Mouse (Mus musculus) cerebellum, adult 2 months (tissue): ENCODE data around the gene Smad3.

Source experiments
- CTCF ChIP-seq: fragments of 200-500 bp; IDR thresholded peaks from 2 replicates; pipeline ENCODE4 v1.5.1; 2011; ENCODE audit warnings: low read depth, mild to moderate bottlenecking, control low read depth, low read length, moderate library complexity, borderline replicate concordance; ENCODE audit not compliant: insufficient read depth
- POLR2A ChIP-seq: fragments of 200-500 bp; IDR thresholded peaks from 2 replicates; pipeline ENCODE4 v1.6.1; 2011; ENCODE audit warnings: low read length, control low read depth, borderline replicate concordance; ENCODE audit not compliant: insufficient read depth

GRCm38 (mm10) chr9:63701957-63702309, 55.9 kb downstream of the Smad3 start:
- no peak for TF ChIP-seq POLR2A
- TF ChIP-seq CTCF, result no peak
